Mouse (Mus musculus): ENCODE results near the gene Faim.

DNA sequence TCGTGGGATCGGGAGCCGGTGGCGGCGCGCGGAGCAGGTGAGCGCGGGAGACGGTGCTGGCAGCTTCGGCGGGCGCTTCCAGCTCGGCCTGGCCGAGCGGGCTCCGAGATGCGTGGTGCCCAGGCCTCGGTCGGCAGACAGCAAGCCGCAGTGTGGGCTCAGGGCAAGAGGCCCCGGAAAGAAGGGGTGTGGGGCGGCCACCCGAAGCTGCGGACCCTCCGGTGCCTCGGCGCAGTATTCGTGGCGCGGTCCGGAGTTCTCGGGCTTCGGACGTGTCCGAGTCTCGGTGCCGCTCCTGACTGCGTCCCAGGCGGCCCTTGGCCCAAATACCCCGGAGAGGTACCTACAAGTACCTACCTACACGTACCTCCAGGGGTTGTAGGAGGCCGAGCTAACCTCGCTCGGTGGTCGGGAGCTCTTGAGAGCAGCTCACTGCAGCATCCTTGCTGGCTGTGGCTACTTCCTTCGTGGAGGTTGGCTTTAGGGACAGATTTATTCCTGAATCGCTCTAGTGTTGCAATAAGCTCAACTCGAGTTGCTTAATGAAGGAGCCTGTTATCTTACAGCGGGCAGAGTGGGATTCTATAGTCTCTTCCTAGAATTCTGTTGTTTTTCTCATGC, 413 bp downstream of the Faim start:
- TF ChIP-seq EP300 (IDR thresholded peaks at IDR 0.05): no peak
- no peak for TF ChIP-seq CTCF (IDR thresholded peaks at IDR 0.05)

Data from lung, postnatal 0 days (tissue).